Mouse (Mus musculus) hindbrain, postnatal 0 days (tissue): Measurements from ENCODE around the gene Lrrc4b. TPM values are rescaled to one million over a fixed set of nuclear protein-coding genes. Genes with fewer than 3 reads are reported as not detected.

Source experiments
- ATAC-seq: fragments of 200-750 bp; cut with Nextera tagmentation; 2 replicates; pipeline ENCODE4 v1.8.0; 2017; ENCODE audit warnings: mild to moderate bottlenecking, moderate TSS enrichment, moderate library complexity
- DNase-seq: peaks from one replicate; pipeline ENCODE4 v3.0.0-alpha.2; 2015; ENCODE audit warnings: low spot score
- H3K27ac ChIP-seq: fragments of 300-500 bp; sonication (generic); 2 replicates; pipeline ENCODE4 v1.5.1; 2014; ENCODE audit warnings: mild to moderate bottlenecking
- H3K27me3 ChIP-seq: fragments of 300-500 bp; sonication (generic); 2 replicates; pipeline ENCODE4 v1.6.1; 2014; ENCODE audit warnings: low read length, mixed read lengths; ENCODE audit not compliant: insufficient read depth
- H3K36me3 ChIP-seq: fragments of 300-500 bp; sonication (generic); 2 replicates; pipeline ENCODE4 v1.6.1; 2014; ENCODE audit warnings: low read length, mixed read lengths; ENCODE audit not compliant: insufficient read depth
- H3K4me1 ChIP-seq: fragments of 300-500 bp; sonication (generic); 2 replicates; pipeline ENCODE4 v1.6.1; 2014; ENCODE audit warnings: antibody characterized with exemption, low read length, mixed read lengths; ENCODE audit not compliant: insufficient read depth
- H3K4me2 ChIP-seq: fragments of 300-500 bp; sonication (generic); 2 replicates; pipeline ENCODE4 v1.6.1; 2014; ENCODE audit warnings: low read depth, mild to moderate bottlenecking, low read length, moderate library complexity, mixed read lengths
- H3K4me3 ChIP-seq: fragments of 300-500 bp; sonication (generic); 2 replicates; pipeline ENCODE4 v1.5.1; 2014; ENCODE audit warnings: low read length
- H3K9ac ChIP-seq: fragments of 300-500 bp; sonication (generic); replicated peaks from 2 replicates; pipeline ENCODE4 v1.6.1; 2014; ENCODE audit warnings: mild to moderate bottlenecking, low read length, moderate library complexity, mixed read lengths
- H3K9me3 ChIP-seq: fragments of 300-500 bp; sonication (generic); 2 replicates; pipeline ENCODE4 v1.6.1; 2016; ENCODE audit warnings: low read length, mixed read lengths
- CTCF ChIP-seq: IDR thresholded peaks from 2 replicates; pipeline ENCODE4 v1.5.1; 2016; ENCODE audit warnings: antibody characterized with exemption, control low read depth, low read depth
- WGBS: fragments of 180-500 bp; shearing (Covaris S2); extraction: QIAGEN DNeasy Blood & Tissue Kit; methylation state at CpG from one replicate; pipeline ENCODE4 v1.1.7; 2014; 5-methylcytosine and 5-hydroxymethylcytosine counted together
- polyA plus RNA-seq: library from polyadenylated mRNA; unstranded; fragments of >200 nt; fragmentation: Nextera tagmentation; extraction: Ambion mirVana; gene quantifications from 2 replicates; pipeline ENCODE4 v1.2.1, GENCODE M21; 2015
- total RNA-seq: library from RNA; depleted of rRNA; stranded (reverse); fragments of >200 nt; gene quantifications from 2 replicates; pipeline ENCODE4 v1.2.3, GENCODE M21; 2014

The Lrrc4b gene
- total and polyA plus RNA-seq, 2 experiments from 2014 or later: 19.6 to 562 TPM

DNA sequence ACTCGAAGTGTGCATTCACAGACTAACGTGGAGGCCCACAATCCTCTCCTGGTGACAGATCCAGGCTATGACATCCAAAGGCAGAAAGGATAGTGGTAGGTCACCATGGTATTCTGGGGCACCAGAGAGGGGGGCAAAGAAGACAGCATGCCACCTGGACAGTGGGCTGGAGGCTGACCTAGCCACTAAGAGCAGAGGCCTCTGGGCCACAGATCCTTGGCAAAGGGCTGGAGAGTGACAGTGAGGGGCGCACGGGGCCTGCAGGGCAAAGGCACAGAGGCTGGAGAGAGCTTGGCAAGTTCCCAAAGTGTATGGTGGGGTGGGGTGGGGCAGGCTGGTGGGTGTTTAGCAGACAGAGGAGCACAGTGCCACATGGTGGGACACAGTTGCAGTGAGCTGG lies 61.5 kb downstream of the Lrrc4b start:
- H3K27ac ChIP-seq: no peak overlapping the region
- no peak overlapping the region for H3K9ac ChIP-seq
- no peak overlapping the region for H3K4me3 ChIP-seq
- no peak for TF ChIP-seq CTCF
- no peaks in the 10 kb centered on the region for H3K9me3 ChIP-seq
- ATAC-seq (no peak), DNase-seq (no peak)
- H3K27me3 ChIP-seq: no peaks in the 10 kb centered on the region
- 73% methylated on average over 4 of the region's 4 CpGs for WGBS
- H3K4me2 ChIP-seq: no peak overlapping the region
- peaks cover 8% of the 10 kb centered on the region for H3K4me1 ChIP-seq
- peaks cover 43% of the 10 kb centered on the region for H3K36me3 ChIP-seq

DNA sequence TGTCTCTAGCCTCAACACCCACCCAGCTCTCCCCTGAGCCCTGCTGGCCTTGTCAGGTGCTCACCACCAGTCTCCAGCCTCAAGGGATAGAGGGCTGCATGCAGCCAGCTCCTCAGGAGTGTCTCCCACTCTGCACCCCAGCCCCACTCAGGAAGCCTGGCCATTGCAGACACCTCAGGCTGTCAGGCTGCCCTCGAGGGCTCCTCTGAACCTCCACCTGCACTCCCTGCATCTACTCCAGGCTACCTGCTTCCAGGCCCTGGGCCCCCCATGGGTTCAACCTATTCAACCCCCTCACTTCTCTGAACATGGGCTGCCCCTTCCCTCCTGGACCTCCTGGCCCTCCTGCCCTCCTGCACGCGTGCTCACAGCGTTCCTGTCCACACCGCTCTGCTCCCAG lies 62.6 kb downstream of the Lrrc4b start:
- Histone ChIP-seq H3K27me3 (no peaks in the 10 kb centered on the region), H3K4me3 (no peak overlapping the region), H3K4me1 (peaks cover 12% of the 10 kb centered on the region), H3K4me2 (no peak overlapping the region), H3K9me3 (no peaks in the 10 kb centered on the region), H3K9ac (no peak overlapping the region), H3K36me3 (peaks cover 43% of the 10 kb centered on the region), H3K27ac (no peak overlapping the region)
- ATAC-seq (no peak), DNase-seq (no peak)
- no peak for TF ChIP-seq CTCF
- WGBS: 93% methylated on average over 5 of the region's 5 CpGs

DNA sequence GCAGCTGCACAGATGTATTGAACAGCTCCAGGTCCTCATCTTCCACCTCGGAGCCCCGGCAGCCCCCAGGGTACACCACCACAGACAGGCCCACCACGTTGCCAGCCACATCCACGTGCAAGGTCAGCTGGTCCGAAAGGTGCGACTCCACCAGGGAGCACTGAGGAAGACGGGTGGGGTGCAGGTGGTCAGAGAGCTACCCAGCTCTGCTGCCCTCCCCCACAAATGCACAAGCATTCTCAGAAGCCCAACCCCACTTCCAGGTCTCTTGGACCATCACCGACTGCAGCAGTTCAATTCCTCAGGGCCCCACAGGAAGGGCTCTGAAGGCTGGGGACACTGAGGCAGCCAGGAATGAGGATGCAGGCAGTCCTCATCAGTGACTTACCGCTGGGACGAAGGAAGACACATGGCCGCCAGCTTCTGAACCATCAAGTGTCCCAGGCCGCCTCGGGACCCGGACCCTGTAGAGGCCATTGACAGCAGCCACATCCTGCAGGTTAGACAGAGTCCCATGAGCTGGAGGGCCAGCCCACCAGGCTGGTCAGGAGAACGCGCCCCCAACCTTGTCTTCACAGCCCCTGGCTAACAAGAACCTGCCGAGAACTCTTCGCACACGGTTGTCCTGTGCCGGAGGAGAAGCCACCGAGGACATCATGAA lies 63.5 kb downstream of the Lrrc4b start:
- ATAC-seq (no peak), DNase-seq (no peak)
- Histone ChIP-seq H3K4me2 (no peak overlapping the region), H3K27ac (no peak overlapping the region), H3K27me3 (no peaks in the 10 kb centered on the region), H3K9ac (no peak overlapping the region), H3K4me1 (peaks cover 12% of the 10 kb centered on the region), H3K9me3 (no peaks in the 10 kb centered on the region), H3K4me3 (no peak overlapping the region), H3K36me3 (peaks cover 43% of the 10 kb centered on the region)
- TF ChIP-seq CTCF: no peak
- 93% methylated on average over 21 of the region's 21 CpGs for WGBS

DNA sequence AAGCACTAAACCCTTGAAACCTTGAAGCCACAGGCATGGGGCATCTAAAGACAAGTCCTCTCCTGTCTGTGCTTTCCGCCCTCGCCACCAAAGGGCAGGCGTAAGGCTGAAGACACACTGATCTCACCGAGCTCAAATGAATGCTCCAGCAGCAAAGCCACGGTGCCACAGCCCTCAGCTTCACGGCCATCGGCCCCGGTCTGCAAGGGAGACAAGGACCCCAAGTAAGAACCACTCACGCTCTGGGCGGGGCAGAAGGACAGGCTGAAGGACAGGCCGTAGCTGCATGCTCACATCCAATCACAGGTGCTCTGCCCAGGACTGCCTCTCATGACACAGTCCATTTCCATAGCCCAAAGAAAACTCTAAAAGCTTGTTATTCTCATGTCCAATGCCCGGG lies 65.9 kb downstream of the Lrrc4b start:
- Histone ChIP-seq H3K4me3 (no peak overlapping the region), H3K9me3 (no peaks in the 10 kb centered on the region), H3K36me3 (peaks cover 33% of the 10 kb centered on the region), H3K4me1 (peaks cover 12% of the 10 kb centered on the region), H3K27me3 (no peaks in the 10 kb centered on the region), H3K9ac (no peak overlapping the region; the same call in 1 of the 2 replicates), H3K27ac (no peak overlapping the region), H3K4me2 (peak overlapping the region; percentile 96)
- ATAC-seq (no peak), DNase-seq (no peak)
- 91% methylated on average over 12 of the region's 12 CpGs for WGBS
- TF ChIP-seq CTCF: no peak

DNA sequence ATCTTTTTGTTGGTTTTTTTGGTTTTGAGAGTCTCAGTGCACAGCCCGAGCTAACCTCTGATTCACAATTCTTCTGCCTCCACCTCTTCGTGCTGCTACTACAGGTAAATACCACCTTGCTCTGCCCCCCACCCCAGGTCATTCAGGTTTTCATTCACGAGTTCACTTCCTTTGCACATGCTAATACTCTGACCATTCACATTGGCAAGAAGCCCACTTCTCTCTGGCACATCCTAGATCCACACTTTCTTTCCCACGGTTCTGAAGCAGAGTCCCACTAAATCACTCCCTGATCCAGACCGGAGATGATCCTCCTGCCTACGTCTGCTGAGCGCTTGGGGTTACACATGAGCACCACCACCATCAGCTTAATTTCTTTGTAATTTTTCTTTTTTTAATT lies 66.3 kb downstream of the Lrrc4b start:
- no peak for TF ChIP-seq CTCF
- peak overlapping the region; percentile 85 for H3K4me3 ChIP-seq
- H3K36me3 ChIP-seq: peaks cover 29% of the 10 kb centered on the region
- H3K9me3 ChIP-seq: no peaks in the 10 kb centered on the region
- H3K4me2 ChIP-seq: peak overlapping the region; percentile 96
- no peaks in the 10 kb centered on the region for H3K27me3 ChIP-seq
- no peak for DNase-seq
- ATAC-seq: no peak
- peaks cover 12% of the 10 kb centered on the region for H3K4me1 ChIP-seq
- 70% methylated on average over 7 of the region's 7 CpGs for WGBS
- peak overlapping the region; percentile 98; the same call in 1 of the 2 replicates for H3K27ac ChIP-seq
- H3K9ac ChIP-seq: peak overlapping the region; percentile 89

DNA sequence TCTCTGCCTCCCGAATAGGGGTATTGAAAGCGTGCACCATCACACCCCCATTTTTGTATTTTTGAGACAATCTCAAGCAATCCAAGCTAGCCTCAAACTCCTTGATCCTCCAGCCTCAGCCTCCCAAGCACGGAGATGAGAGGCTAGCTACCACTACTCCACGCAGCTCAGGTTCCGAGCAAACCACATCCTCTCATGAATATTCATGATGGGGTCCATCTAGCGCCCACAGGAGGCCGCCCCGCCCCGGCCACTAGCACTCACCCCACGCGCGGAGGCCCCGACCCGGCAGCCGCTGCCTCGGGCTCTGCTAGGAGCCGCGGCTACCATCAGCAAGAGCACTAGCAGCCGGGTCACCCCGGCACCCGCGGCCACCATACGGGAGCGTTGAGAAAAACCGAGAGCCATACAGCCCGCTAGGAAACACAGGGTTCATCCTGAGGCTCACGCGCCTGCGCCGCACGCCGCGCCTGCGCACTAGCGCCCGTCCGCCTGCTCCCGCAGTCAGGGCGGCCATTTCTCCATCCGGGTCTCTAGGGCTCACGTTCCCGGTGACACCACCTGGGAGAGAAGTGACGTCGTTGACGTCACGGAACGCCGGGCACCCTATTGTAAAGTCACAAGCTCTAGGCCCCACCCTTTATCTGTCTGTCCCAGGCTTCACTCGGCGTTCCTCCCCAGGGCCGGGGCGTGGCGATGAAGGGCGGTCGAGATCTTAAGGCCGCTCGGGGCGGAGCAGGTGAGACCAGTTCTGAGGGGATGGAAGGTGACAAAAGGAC lies 67.4 kb downstream of the Lrrc4b start, which contains the start of the genes Emc10 and Fam71e1:
Gene Emc10, minus strand, starts transcription at position 538 of the 779 bp plus-strand sequence.
Gene Fam71e1, plus strand, starts transcription at position 590 of the 779 bp plus-strand sequence.
- Histone ChIP-seq H3K9me3 (no peaks in the 10 kb centered on the region), H3K4me2 (peak within 1 kb of the TSS; percentile 96)

More for the DNA sequence above, 67.4 kb downstream of the Lrrc4b start, which contains the start of the genes Emc10 and Fam71e1:
- H3K27me3 ChIP-seq: no peaks in the 10 kb centered on the region
- under 1% methylated on average over 53 of the region's 58 CpGs for WGBS
- no peak for TF ChIP-seq CTCF
- H3K4me3 ChIP-seq: peak within 1 kb of the TSS; percentile 85
- peaks cover 19% of the 10 kb centered on the region for H3K36me3 ChIP-seq
- DNase-seq (peak; percentile 99), ATAC-seq (peak; percentile 95)
- H3K4me1 ChIP-seq: peaks cover 12% of the 10 kb centered on the region
- peak within 1 kb of the TSS; percentile 98 for H3K27ac ChIP-seq
- H3K9ac ChIP-seq: peak within 1 kb of the TSS; percentile 89
